Mouse (Mus musculus) stomach, postnatal 0 days (tissue): ENCODE data around the gene Apool. TPM values are rescaled to one million over a fixed set of nuclear protein-coding genes. Genes with fewer than 3 reads are reported as not detected.

ENCODE experiments used
- ATAC-seq: fragments of 200-750 bp; cut with Nextera tagmentation; 2 replicates; pipeline ENCODE4 v1.8.0; 2017; ENCODE audit not compliant: low FRiP score, low TSS enrichment
- DNase-seq: peaks from one replicate; pipeline ENCODE4 v3.0.0-alpha.2; 2016; ENCODE audit warnings: low spot score
- H3K27ac ChIP-seq: fragments of 300-500 bp; sonication (generic); replicated peaks from 2 replicates; pipeline ENCODE4 v1.5.1; 2014; ENCODE audit warnings: mild to moderate bottlenecking, control low read depth
- H3K27me3 ChIP-seq: fragments of 300-500 bp; sonication (generic); 2 replicates; pipeline ENCODE4 v1.6.1; 2014; ENCODE audit warnings: low read length; ENCODE audit not compliant: control insufficient read depth, insufficient read depth
- H3K36me3 ChIP-seq: fragments of 300-500 bp; sonication (generic); 2 replicates; pipeline ENCODE4 v1.6.1; 2014; ENCODE audit warnings: low read length, mixed read lengths; ENCODE audit not compliant: control insufficient read depth, insufficient read depth
- H3K4me1 ChIP-seq: fragments of 300-500 bp; sonication (generic); replicated peaks from 2 replicates; pipeline ENCODE4 v1.6.1; 2014; ENCODE audit warnings: antibody characterized with exemption; ENCODE audit not compliant: control insufficient read depth, insufficient read depth
- H3K4me2 ChIP-seq: fragments of 300-500 bp; sonication (generic); replicated peaks from 2 replicates; pipeline ENCODE4 v1.6.1; 2014; ENCODE audit warnings: low read depth, mild to moderate bottlenecking, control low read depth, moderate library complexity
- H3K4me3 ChIP-seq: fragments of 300-500 bp; sonication (generic); 2 replicates; pipeline ENCODE4 v1.5.1; 2014; ENCODE audit warnings: low read depth, low read length, control low read depth
- H3K9ac ChIP-seq: fragments of 300-500 bp; sonication (generic); 2 replicates; pipeline ENCODE4 v1.6.1; 2014; ENCODE audit warnings: mild to moderate bottlenecking, low read length, control low read depth, mixed read lengths
- H3K9me3 ChIP-seq: fragments of 300-500 bp; sonication (generic); 2 replicates; pipeline ENCODE4 v1.6.1; 2016; ENCODE audit warnings: low read length; ENCODE audit not compliant: control insufficient read depth
- CTCF ChIP-seq: IDR thresholded peaks from 2 replicates; pipeline ENCODE4 v1.5.1; 2016; ENCODE audit warnings: antibody characterized with exemption, low read depth, mild to moderate bottlenecking, moderate library complexity
- EP300 ChIP-seq: optimal IDR thresholded peaks from 2 replicates; pipeline ENCODE3; 2016; ENCODE audit warnings: antibody characterized with exemption
- WGBS: fragments of 180-500 bp; shearing (Covaris S2); extraction: QIAGEN DNeasy Blood & Tissue Kit; methylation state at CpG from one replicate; pipeline ENCODE4 v1.1.7; 2014; 5-methylcytosine and 5-hydroxymethylcytosine counted together
- polyA plus RNA-seq: library from polyadenylated mRNA; unstranded; fragments of >200 nt; fragmentation: Nextera tagmentation; extraction: Ambion mirVana; gene quantifications from 2 replicates; pipeline ENCODE4 v1.2.1, GENCODE M21; 2015

Gene Apool
- 38.7 and 39.6 TPM in 2 replicates for polyA plus RNA-seq

DNA sequence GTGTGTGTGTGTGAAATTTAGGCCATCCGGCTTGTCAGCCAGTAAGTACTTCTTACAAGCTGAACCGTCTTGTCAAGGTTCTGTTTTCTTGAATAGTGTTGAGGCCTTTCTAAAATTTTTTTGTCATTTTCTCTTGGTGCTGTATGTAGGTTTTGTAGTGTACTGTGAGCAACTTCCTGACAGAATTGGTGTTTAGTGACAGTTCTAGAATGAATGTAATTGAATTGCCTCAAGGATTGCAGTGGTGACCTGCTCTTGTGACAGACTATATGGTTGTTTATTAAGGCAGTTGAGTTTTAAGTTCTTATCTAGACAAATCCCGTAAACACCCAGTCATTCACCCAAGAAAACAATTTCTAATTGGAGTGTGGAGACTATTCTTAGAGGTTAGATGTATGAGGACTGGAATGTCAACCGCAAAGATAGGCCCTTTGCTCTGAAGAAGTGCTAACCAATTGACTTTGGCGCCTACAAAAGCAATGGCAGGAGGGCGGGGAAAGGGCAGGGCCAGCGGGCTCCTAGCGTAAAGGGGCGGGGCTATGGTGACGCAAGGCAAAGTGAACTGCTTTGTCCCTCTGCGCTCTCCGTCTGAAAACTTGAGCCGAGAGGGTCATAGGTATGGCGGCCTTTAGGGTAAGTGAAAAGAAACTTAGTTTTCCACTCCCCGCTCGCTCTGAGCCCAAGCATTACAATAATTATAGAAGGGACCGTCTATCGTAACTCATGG lies at the start of gene Apool:
Apool (plus strand) TSS at position 531 of the 727 bp plus-strand sequence.
- TF ChIP-seq CTCF: no peak
- no peak for TF ChIP-seq EP300
- Histone ChIP-seq H3K9me3 (no peaks in the 10 kb centered on the region), H3K9ac (peak within 1 kb of the TSS; percentile 66), H3K4me3 (peak within 1 kb of the TSS; percentile 59), H3K4me1 (no peaks in the 10 kb centered on the region), H3K27me3 (no peaks in the 10 kb centered on the region), H3K36me3 (no peaks in the 10 kb centered on the region), H3K27ac (peak within 1 kb of the TSS; percentile 74), H3K4me2 (peak within 1 kb of the TSS; percentile 37)
- peak; percentile 99 for ATAC-seq
- WGBS: 28% methylated on average over 18 of the region's 18 CpGs
- DNase-seq: peak; percentile 85

DNA sequence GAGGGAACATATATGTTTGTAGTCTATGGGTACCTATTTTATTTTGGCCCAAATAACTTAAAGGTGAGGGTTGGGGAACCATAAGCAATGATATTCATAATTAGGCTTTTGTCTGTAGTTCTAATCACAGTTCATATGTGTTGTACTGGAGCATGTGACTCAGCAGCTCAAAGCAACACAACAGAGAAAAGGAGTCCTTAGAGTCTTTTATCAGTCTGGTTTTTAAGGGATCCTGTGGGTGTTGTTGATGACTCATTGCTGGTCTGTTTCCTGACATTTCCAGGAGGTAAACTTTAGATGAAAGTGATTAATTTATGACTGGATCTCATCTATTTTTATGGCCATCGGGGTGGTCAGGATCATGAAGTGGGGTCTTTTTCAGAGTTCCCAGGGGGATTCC lies 37.6 kb upstream of the Apool start:
- WGBS: 79% methylated on average over 1 of the region's 1 CpGs
- no peak for ATAC-seq
- H3K27me3 ChIP-seq: no peaks in the 10 kb centered on the region

DNA sequence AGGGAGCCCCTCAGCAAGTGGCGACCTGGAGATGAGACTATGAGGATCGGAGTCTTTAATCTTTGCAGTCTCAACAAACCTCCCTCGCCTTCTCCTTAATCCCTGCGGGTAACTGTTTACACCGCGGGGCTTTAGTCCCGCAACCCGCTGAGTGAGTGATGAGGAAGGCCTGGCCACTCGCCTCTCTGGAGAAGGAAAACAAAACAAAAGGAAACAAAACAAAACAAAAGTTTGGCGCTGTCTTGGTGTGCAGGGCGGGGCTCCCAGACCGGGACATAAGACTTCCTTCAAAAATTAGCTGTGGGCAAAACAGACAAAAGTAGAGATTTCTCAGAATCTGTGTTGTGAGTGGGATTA lies 375 bp downstream of the Apool start:
- no peaks in the 10 kb centered on the region for H3K36me3 ChIP-seq
- ATAC-seq (peak; percentile 49), DNase-seq (no peak)
- no peaks in the 10 kb centered on the region for H3K9me3 ChIP-seq
- H3K4me2 ChIP-seq: peak overlapping the region; percentile 37
- no peaks in the 10 kb centered on the region for H3K4me1 ChIP-seq
- peak overlapping the region; percentile 59 for H3K4me3 ChIP-seq
- peak overlapping the region; percentile 74 for H3K27ac ChIP-seq
- H3K27me3 ChIP-seq: no peaks in the 10 kb centered on the region
- peak overlapping the region; percentile 66 for H3K9ac ChIP-seq
- TF ChIP-seq EP300 (no peak), CTCF (no peak)
- WGBS: 11% methylated on average over 12 of the region's 12 CpGs

More for the DNA sequence above, 37.6 kb upstream of the Apool start:
- no peaks in the 10 kb centered on the region for H3K4me1 ChIP-seq
- no peak overlapping the region for H3K27ac ChIP-seq
- no peak overlapping the region for H3K9ac ChIP-seq
- H3K9me3 ChIP-seq: no peaks in the 10 kb centered on the region
- DNase-seq: no peak
- no peak overlapping the region for H3K4me2 ChIP-seq
- H3K4me3 ChIP-seq: no peak overlapping the region
- TF ChIP-seq CTCF (no peak), EP300 (no peak)
- H3K36me3 ChIP-seq: no peaks in the 10 kb centered on the region

DNA sequence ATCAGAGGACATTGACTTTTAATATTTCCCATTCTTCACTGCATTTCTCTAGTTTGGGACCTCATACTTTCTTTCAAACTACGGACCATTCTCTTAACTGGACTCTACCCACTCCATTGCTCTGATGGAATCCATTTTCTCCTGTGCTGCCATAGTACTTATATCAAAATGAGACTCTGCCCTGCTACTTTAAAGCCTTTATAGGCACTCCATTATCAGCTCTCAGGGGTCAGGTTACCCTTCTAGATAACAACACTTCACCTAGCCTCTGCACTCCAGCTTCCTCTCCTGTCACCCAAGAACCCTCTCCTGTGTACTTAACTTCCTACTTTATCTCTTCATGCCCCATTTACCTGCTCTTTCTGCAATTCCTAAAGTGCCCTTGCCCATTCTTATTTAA lies 960 bp downstream of the Apool start:
- H3K27me3 ChIP-seq: no peaks in the 10 kb centered on the region
- H3K9ac ChIP-seq: no peak overlapping the region
- H3K4me1 ChIP-seq: no peaks in the 10 kb centered on the region
- ATAC-seq (no peak), DNase-seq (no peak)
- peak overlapping the region; percentile 37 for H3K4me2 ChIP-seq
- TF ChIP-seq EP300 (no peak), CTCF (no peak)
- peak overlapping the region; percentile 59 for H3K4me3 ChIP-seq
- 50% methylated on average over 1 of the region's 1 CpGs for WGBS
- H3K9me3 ChIP-seq: no peaks in the 10 kb centered on the region
- H3K27ac ChIP-seq: no peak overlapping the region
- no peaks in the 10 kb centered on the region for H3K36me3 ChIP-seq

DNA sequence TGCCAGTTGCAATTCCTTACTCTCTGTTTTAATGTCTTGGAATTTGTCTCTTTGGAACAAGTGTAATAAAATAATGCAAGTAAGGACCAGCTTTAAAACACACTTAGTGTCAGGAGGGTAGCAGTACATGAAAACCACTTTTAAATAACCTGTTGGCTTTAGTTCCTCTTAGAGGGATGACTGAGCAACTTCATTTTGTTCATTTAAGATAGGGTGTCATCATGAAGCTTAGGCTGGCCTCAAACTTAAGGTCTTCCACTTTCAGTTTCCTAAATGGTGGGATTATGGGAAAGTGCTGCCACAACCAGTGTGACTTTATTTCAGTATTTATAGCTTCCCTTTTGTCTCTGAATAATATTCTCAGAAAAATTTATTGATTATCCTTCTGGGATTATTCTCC lies 9.1 kb downstream of the Apool start:
- no peak overlapping the region for H3K4me2 ChIP-seq
- H3K4me1 ChIP-seq: no peaks in the 10 kb centered on the region
- no peak overlapping the region for H3K4me3 ChIP-seq

DNA sequence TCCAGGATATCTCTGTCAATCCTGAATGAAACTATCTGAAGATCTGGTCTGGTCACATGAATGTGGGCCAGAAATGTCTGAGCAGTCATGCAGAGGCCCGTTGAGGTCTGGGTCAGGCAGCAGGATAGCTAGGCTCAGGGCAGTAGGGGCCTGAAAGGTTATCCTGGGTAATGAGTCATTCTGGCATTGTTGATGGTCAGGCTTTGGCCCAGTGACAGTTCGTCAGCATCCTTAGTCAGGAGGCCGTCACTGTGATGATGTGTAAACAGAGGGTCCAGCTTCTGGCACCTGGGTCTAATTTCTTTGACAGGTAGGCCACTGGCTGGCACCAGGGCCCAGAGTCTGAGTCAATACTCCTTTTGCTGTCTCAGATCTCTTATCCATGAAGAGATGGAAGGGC lies 28.4 kb downstream of the Apool start:
- Histone ChIP-seq H3K27me3 (no peaks in the 10 kb centered on the region), H3K9me3 (no peaks in the 10 kb centered on the region), H3K4me1 (no peaks in the 10 kb centered on the region), H3K9ac (no peak overlapping the region), H3K36me3 (no peaks in the 10 kb centered on the region), H3K4me3 (no peak overlapping the region), H3K4me2 (no peak overlapping the region), H3K27ac (no peak overlapping the region)
- no peak for DNase-seq
- ATAC-seq: no peak
- WGBS: 58% methylated on average over 3 of the region's 3 CpGs
- TF ChIP-seq CTCF (no peak), EP300 (no peak)

More for the DNA sequence above, 9.1 kb downstream of the Apool start:
- ATAC-seq: no peak
- Histone ChIP-seq H3K9ac (no peak overlapping the region), H3K27me3 (no peaks in the 10 kb centered on the region), H3K27ac (no peak overlapping the region), H3K36me3 (no peaks in the 10 kb centered on the region), H3K9me3 (no peaks in the 10 kb centered on the region)
- DNase-seq: no peak
- no peak for TF ChIP-seq CTCF
- no peak for TF ChIP-seq EP300
